Mouse (Mus musculus) frontal cortex, adult 2 months (tissue): ENCODE results near the gene Kyat1. TPM values are rescaled to one million over a fixed set of nuclear protein-coding genes. Genes with fewer than 3 reads are reported as not detected.

Experiments used
- DNase-seq, 2 experiments: peaks; one replicate each; pipeline ENCODE4 v3.0.0; 2022; ENCODE audit warnings: low spot score in 1 of 2; ENCODE audit errors: extremely low spot score in 1 of 2
- polyA plus RNA-seq: library from polyadenylated mRNA; depleted of rRNA; stranded (reverse); fragments of >200 nt; gene quantifications from 2 replicates; pipeline ENCODE4 v1.2.3, GENCODE M21; 2012; rRNA removed

Kyat1 gene
- 26.8 and 29.8 TPM in 2 replicates for polyA plus RNA-seq

GRCm38 (mm10) chr2:30205629-30206357 is at the start of gene Kyat1:
Kyat1 (minus strand) TSS chr2:30205847.
- DNase-seq: peak; percentile 84 to 95

DNA sequence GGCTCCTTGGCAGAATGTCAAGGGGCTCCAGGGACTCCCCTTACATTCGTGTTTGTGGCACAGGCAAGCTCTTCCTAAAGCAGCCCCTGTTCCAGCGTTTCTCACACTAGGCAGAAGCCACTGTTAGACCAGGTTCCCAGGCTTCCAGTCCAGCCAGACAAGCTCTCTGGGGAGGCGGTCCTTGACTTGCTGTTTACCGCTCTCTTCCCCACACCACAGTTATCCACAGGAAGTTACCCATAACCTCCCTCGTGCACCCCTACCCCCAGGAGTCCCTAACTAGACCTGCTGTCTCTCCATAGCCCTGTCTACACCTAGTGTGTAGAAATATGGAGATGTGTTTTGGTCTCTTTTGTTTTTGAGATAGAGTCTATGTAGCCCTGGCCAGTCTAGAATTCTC is 48.2 kb upstream of the Kyat1 start:
- DNase-seq: no peak

DNA sequence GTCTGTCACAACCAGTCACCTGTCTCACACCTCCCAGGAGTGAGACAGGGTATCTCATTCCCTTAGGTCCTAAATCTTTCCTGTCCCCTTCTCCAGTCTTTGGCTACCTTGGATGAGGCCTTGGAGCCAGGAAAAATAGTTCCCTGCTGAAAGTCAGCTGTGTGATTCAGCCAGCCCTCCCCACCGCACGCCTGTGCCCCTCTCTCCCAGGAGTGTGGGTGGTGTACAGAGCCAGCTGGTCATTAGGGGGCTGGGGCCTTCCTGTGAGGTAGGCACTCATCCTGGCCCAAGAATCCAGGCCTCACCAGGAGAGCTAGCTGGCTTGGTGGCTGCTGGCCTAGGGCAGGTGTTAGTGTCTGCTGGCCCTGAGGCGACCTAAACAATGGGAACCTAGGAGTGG is 46.9 kb upstream of the Kyat1 start:
- DNase-seq: peak in 1 of 2 experiments; percentile 39

GRCm38 (mm10) chr2:30251417-30252104 is 45.9 kb upstream of the Kyat1 start:
- DNase-seq: no peak

GRCm38 (mm10) chr2:30250166-30251128 is 44.8 kb upstream of the Kyat1 start:
- DNase-seq: no peak

GRCm38 (mm10) chr2:30249182-30249581 is 43.5 kb upstream of the Kyat1 start:
- DNase-seq: no peak

GRCm38 (mm10) chr2:30247681-30248080 is 42.0 kb upstream of the Kyat1 start:
- no peak for DNase-seq

- DNase-seq: no peak
Observed at GRCm38 (mm10) chr2:30247036-30247435, 41.4 kb upstream of the Kyat1 start.

DNA sequence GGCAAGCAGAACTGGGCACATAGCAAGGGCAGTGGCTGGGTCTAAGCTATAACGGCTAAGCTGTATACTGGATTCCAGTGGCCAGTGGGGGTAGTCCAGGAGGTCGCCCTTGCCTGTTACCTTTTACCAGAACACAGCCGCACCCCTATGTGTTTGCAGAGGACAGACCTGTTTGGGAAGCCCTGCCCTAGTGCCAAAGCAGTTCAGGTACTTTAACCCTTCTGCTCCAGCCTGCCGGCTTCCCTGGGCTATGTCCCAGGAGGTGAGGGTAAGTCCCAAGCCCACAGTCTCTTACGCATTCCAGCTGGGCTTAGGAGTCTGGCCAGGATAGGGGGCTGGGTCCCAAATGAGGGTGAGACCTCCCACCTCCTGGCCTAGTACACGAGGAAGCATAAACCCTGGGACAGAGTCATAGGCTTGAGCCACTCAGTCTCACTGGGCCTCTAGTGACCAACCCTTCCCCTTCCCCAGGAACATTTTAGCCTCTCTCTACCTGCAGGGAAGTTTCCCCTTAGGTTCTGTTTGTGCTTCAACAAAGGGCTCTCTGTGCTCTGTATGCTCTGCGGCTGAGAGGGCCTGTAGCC is 39.0 kb upstream of the Kyat1 start:
- no peak for DNase-seq

GRCm38 (mm10) chr2:30243391-30243790 is 37.7 kb upstream of the Kyat1 start:
- DNase-seq: no peak

DNA sequence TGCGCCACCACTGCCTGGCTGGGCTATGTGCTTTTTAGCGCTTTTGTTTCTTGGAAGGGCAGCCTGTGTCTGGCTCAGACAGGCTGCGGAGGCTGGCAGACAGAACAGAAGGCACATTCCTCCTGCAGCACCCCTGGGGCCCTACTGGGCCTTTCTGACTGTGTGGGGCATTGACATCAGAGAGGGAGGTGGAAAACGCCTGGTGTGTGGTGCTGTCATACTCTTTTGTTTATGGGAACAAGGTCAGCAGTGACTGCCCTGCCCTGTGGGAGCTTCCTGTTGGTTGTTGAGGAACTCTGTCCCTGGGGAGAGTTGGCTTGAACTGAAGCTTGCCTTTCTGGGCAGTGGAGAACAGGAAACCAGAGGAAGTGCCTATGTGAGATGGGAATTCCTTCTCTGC is 36.9 kb upstream of the Kyat1 start:
- no peak for DNase-seq

GRCm38 (mm10) chr2:30240267-30240666 is 34.6 kb upstream of the Kyat1 start, which contains the start of gene Gm28035:
Gm28035 (plus strand) TSS chr2:30240567.
- DNase-seq: no peak

DNA sequence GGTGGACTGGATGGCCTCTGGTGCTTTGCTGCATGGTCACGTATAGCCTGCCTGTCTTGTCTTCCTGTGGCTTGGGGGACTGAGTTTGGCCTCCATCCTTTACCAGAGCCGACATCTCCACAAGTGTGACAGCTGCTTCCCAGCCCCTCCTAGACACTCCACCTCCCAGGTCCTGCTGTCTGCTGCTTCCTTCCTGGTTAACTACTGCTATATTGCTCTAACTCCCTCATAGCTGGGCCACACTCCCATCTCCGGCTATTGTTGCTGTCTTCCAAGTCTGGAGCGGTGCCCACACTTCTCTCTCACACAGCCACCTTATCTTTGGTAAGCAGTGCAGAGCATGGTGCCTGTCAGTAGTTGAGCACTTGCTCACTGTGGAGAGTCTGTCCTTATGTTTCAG is 34.1 kb upstream of the Kyat1 start:
- no peak for DNase-seq

- no peak for DNase-seq
Observed at GRCm38 (mm10) chr2:30238906-30239465, 33.3 kb upstream of the Kyat1 start.

GRCm38 (mm10) chr2:30237881-30238280 is 32.2 kb upstream of the Kyat1 start:
- DNase-seq: peak in 1 of 2 experiments; percentile 62

GRCm38 (mm10) chr2:30237199-30237880 is 31.7 kb upstream of the Kyat1 start, which contains the start of gene Lrrc8a:
Lrrc8a (plus strand) TSS chr2:30237715.
- DNase-seq: peak; percentile 98 to 100

- no peak for DNase-seq
Observed at GRCm38 (mm10) chr2:30236426-30237198, 31.0 kb upstream of the Kyat1 start.

GRCm38 (mm10) chr2:30235593-30235992 is 29.9 kb upstream of the Kyat1 start:
- no peak for DNase-seq

GRCm38 (mm10) chr2:30216293-30216692 is 10.6 kb upstream of the Kyat1 start:
- no peak for DNase-seq
